Mouse (Mus musculus): ENCODE measurements around the gene Fam160a1.

DNA sequence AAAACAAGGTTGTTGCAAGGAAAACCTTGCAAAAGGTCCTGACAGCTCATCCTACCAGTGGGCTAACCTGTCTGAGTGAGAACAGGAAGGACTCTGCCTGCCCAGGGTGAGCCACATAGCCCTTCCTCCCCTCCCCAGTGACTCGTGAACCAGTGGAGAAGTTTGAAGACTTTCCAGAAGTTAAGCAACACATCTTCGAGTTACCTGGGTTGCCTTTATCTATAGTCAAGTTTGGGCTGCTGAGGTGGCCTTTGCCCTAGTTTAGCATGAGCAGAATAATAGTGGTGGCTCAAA is 182.0 kb downstream of the Fam160a1 start:
- TF ChIP-seq CTCF (IDR thresholded peaks at IDR 0.05) (no peak), POLR2A (IDR thresholded peaks at IDR 0.05; ENCODE audit: insufficient read depth, low read depth, low read length) (no peak), EP300 (IDR thresholded peaks at IDR 0.05; ENCODE audit: insufficient read depth, low read depth, low read length) (no peak)
